Mouse (Mus musculus) embryo, embryonic 10 days (tissue): Measurements from ENCODE around the gene Nfib.

Source experiments
- DNase-seq: peaks from one replicate; pipeline ENCODE4 v3.0.0-alpha.2; 2015; ENCODE audit warnings: low spot score

The Nfib gene

DNA sequence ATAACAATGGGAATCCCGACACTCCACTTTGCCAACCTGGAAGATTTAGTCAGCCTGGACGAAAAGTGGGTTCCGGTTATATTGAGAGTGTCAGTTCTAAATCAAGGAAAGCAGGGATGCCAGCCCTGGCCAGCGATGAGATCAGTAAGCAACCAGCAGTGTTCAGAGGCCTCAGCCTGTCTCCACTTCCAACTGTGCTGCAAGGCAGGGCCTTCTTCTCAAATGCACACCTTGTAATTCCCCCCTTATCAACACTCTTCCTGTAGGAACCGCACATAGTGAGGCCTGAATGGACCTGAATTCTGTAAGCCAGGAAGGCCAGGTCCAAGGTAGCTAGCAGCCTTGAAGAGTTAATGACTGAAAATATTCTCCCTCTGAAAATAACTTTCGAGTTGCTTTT lies 239.4 kb downstream of the Nfib start:
- no peak for DNase-seq

DNA sequence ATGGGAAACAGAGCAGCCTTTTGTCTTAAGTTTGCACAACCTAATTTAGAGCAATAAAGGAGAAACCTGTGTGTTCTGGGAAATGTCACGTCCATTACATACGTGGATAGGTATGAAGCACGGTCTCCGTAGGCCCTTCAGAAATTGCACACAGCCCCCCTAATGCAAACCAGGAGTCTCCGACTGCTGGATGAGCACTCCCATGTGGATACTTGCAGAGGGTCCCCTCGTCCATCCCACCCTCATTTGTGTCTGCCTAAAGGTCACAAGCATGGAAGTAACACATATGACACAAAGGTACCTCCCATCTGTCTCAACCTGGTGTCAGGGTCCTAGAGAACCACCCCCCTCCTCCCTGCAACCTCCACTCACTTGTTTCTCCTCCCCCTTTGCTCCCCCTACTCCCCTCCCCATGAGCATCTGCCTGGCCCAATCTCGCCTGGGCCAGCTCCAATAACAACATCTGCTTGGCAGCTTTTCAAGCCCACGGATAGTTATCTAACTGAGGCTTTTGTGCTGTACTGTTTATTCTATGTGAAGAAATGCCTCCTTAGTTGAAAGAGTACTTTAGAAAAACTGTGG lies 241.4 kb downstream of the Nfib start:
- DNase-seq = peak; percentile 44

DNA sequence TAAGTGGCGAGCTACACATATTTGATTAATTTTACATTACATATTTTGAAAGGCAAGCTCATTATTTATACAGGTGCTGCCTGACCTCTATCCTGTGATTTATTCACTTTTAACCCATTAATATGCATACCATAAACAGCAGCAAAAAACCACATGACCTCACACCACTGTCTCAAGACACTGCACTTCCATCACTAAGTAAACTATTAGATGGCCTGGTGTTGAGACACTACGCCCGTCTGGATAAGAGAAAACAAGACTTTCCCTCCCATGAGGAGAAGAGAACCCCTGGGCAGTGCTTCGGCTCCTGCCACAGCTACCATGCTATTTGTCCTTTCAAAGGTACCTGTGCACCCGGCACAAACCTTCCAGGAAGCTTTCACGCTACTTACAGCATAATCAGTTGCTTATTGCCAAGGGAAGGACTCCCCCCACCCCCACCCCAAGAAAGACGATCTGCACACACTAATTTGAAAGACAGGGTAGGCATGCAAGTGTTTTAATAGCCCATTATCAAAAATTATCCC lies 242.3 kb downstream of the Nfib start:
- no peak for DNase-seq

DNA sequence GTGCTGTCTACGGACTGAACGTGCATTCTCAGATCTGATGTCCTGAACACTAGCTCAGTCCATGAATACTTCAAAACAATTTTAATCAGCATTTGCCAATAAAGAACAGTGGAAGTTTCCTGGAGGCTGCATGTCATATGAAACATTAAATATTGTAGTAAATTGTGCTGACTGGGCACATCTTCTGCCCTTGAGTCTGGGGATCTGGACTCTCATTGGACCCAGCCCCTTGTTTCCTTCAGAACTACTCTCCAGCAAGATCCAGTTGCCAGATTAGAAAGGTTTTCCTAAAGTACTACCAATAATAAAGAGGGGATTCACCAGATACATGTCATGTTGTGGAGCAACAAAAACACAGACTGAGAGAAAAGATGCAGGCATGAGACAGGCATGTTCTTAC lies 243.9 kb downstream of the Nfib start:
- no peak for DNase-seq

DNA sequence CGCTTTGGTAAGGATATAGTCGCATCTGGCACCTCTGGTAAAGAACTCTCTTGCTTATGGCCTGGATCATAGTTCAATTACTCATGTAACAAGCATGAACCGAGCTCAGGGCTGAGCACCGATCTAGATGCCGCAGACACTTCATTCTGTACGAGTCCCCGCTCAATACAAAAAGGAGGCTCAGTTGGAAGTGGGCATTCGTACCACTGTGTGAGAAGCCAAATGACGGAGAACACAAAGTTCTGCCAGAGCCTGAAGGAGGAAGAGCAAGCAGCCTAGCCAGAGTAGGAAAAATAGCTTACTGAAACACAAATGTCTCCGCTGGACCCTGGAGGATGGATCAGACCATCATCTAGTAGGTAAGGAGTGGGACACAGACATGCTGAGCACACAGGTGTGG lies 246.7 kb downstream of the Nfib start:
- DNase-seq = no peak

DNA sequence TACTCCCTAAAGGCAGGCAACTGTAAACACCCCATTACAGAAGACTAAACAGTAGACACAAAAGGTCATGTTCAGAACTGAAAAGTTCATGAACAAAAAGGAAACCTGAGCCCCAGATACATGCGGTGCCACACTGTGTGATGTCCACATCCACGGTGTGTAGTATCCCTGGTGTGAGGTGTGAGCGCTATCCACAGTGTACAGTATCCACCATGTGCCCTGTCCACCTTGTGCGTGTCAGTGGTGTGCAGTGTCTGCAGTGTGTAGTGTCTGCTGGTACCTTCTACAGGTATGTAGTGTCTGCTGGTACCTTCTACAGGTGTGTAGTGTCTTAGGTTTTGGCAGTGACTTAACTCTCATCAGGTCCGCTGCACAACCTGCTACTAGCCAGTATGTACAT lies 248.6 kb downstream of the Nfib start:
- no peak for DNase-seq

DNA sequence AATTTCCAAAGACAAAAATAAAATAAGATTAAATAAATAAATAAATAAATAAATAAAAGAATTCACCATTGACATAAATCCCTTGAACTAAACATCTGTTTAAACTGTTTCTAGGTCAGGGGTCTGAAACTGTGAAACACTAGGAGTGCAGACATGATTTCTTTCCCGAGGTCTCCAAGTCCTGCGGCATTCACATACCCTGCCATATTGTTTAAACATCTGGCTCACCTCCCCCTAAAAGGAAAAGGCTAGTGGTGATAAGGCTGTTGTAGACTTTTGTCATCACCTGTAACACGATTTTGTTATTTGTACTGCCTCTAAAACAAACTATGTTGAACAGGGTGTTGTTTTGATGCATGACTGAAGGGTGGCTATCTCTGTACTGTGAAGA lies 249.2 kb downstream of the Nfib start:
- DNase-seq = no peak

DNA sequence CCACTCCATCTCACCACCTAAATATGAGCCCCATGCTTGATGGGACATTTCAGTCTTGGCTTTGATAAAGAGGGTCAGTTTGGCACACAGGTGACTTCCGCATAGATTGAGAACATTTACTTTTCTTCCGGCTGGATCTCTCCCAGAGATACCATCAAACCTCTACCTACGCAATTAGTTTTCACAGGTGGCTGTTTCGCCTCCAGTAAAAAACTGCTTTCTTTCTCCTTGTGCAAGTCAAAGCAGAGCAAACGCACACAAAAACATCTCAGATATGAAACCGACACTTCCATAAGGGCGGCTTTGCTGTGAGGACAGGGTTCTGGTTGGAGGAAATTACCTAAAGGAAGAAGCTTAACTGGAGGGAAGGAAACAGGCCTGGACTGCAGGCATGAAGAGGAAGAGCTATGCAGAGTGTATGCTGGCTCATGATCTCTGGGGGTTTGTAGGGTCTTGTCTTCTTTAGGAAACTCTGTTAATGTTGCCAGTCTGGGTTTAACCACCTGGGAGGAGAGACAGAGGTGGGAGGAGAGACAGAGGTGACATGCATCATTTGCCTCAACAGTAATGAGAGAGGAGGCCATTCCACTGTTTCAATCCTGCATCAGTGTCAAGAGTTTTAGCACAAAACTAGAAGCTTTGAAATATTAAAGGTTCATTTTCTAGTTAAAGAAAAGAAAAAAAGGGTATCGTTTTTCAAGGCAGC lies 249.8 kb downstream of the Nfib start:
- DNase-seq = no peak

DNA sequence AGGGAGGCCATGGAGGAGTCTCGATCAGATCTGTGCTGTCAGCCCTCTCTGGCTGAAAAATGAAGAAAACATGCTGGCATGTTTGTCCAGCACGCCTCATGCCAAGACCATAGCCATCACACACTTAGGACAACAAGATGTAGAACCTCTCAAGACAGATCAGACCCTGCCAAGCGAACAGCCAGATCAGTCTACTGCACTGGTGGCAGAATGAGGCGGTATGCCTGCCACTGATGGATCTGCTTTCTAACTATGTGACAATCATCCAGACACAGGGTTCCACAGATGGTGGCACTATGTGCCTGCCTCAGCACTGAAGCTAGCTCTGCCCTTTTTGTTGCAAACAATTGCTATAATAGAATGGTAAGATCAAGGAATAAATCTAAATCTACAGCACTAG lies 250.6 kb downstream of the Nfib start:
- no peak for DNase-seq

DNA sequence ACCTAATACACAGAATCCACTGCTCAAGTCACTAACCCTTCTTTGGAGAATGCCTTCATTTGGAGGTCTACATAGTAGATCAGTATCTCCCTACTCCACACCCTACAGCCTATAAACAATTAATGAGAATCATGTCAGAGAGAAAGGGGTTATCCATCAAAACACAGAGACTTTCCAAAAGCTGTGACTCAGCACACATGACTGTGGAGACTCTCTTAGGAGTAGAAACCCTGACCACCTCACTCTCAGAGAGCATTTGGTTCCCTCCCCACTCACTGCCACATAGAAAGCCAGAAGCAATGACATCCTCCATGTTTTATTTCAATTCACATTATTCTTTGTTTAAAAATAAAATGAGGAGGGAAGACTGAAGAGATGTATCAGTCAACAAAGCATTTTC lies 252.2 kb downstream of the Nfib start:
- no peak for DNase-seq

DNA sequence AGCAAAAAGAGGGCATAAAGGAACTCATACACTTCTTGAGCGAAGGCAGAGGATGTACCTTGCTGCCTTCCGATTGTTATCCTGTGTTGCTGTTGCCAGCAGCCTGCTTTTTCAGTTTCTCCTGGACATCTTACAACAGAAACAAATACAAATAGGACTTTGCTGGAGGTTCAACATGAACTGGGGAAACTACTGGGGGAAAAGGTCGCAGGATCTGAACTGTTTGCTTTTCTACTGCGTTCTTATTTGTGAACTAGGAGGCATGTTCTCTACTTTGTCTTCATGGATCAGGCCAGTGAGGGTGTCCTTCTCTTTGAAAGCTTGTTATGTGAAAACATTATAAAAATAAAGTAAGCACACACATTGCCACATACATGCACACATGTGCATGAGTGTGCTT lies 252.6 kb downstream of the Nfib start:
- no peak for DNase-seq

DNA sequence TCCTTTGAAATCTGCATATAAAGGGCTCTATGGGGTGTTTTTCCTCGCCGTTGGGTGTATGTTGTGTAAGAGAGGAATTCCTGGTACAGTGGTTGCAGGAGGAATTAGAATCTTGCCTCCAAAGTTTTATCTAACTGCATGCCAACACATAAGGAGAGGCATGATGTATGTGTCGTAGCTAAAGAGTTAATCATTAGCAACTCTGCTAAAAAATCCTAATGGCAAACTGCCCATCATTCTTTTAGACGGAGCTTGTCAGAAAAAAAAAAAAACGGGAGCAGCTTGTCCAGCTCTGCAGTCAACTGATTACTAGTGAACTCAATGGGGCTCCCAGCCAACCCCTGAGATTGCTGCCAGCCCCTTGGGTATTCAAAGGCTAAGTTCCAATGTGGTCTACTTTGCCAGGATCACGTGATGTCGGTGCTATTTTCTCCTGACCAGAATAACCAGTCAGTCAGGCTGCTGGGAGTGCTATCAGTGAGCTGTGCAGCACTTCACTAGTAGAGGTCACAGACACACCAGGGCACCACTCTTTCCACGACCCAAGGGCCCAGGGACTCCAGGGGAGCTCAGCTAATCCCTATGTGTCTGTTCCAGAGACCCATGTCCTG lies 258.4 kb downstream of the Nfib start:
- DNase-seq = no peak

DNA sequence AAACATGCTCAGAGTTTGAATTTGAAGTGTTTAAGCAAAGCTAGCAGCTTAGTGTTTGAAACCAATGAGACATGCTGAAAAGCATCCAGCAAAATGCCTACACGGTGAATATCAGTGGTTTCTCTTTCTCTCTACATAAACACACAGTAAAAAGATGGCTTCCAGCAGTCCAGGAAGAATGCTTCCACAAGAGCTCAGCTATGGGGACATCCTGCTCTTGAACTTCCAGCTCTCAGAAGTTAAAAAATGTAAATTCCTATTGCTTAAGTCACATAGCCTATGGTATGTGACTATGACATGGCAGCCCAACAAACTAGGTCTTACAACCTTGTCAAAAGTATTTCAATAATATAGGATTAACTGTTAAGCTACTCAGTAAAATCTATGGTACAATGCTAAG lies 261.5 kb downstream of the Nfib start:
- no peak for DNase-seq

DNA sequence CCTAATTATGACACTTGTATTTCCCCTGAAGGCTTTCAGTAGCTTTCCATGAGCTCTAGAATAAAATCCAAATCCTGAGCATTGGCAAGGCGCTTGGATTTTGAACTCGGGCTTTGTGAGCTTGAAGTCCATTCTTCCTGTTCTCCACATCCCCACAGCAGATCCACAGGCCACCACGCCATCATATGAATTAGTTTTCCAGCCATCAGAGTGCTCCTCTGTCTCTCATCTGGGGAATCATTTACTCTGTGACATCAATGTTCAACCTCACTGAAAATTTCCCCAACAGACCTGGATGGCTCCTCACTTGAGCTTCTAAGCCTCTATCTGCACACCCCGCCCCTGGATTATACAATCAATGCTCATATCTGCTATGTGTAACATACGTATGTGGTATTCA lies 262.1 kb downstream of the Nfib start:
- no peak for DNase-seq

DNA sequence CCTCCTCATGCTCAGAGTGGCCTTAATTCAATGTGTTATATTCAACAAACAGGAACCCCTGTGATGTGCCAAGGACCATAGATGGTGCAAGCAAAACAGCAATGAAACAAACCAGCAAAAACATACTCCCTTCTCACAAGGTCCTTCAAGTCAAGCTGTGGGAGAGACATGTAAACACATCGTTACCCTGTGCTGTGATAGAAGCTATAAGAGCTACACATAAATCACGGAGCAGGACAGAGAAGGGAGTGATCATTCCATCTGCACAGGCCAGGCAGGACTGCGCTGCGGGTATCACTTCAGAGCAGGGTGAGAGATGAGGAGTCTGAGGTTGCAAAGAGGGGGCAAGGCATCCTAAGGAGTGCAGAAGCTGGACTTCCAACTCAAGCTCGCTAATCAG lies 262.5 kb downstream of the Nfib start:
- DNase-seq = no peak

DNA sequence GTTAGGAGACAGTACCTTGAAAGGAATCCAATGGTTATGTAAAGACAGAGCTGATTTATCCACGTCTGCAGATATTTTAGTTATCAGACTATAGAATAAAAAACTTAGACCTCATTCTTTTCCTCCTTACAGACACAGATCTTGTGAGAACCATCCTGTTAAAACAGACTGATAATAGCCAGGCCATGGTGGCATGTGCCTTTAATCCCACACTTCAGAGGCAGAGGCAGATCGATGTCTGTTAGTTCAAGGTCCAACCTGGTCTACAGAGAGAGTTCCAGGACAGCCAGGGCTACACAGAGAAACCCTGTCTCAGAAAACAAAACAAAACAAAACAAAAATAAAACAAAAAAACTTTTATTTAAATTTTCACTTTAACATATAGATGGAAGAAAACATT lies 264.9 kb downstream of the Nfib start:
- DNase-seq = no peak

DNA sequence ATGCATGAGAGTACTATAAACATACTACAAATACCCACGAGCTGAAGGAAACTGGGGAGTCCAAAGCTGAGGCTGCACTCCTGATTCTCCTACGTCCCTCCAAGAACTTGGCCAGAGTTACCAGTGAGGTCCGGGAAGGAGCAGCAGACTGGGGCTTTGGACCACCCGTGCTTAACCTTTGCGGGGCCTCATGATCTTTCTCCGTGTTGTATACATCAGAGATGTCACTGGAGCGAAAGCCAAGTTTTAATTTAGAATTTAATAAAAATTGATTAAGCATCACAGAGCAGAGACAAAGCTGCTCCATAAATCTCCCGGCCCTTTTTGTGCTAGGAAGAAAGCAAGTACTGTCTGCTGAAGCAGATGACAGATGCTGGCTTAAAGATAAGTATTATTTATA lies 265.7 kb downstream of the Nfib start:
- DNase-seq = no peak

DNA sequence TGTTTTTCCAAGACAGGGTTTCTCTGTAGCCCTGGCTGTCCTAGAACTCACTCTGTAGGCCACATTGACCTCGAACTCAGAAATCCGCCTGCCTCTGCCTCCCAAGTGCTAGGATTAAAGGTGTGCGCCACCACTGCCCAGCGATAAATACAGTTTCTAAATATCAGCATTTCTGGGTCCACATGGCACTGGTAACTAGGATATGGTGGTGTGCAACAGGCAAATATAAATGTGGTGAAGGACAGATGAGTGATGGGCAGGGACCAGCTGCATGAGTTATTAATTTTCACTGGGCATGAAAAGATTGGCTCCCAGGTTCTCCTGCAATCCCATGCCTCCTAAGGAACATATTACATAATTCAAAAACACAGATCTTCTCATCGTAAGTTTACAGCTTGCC lies 266.9 kb downstream of the Nfib start:
- DNase-seq = no peak

DNA sequence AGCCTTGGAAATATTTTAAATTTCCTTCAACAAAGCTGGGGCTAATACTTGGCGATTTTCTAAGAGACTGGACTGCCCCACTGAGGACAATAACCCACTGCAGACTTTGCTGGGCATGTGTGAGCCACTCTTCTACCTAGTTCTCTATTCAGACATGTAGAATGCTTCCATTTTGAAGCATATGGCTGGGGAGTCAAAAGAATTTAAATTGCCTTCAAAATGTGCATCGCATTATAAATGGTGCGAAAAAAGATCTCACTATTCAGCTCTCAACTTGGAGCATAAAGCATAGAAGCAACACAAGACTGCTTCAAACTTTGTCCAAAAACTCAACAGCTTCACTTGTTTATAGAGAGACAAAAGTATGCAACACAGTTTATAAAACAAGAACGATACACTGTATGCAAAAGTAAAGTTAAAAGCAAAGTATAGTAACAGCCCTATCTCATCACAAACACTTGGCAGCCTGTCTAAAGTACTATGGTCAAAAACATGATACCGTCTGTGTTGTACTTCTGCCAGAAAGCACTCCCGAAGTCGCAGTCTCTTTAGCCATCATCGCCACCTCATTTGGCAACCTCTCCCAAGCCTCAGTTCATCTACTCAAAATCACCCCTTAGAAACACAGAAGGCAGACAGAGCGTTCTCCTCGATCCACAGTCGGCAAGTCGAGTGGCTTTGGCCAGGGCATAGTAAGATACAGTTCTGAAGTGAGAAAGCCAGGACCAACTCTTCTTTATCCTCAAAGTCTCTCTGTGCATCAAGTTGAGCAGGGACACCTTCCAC lies 267.8 kb downstream of the Nfib start:
- no peak for DNase-seq

DNA sequence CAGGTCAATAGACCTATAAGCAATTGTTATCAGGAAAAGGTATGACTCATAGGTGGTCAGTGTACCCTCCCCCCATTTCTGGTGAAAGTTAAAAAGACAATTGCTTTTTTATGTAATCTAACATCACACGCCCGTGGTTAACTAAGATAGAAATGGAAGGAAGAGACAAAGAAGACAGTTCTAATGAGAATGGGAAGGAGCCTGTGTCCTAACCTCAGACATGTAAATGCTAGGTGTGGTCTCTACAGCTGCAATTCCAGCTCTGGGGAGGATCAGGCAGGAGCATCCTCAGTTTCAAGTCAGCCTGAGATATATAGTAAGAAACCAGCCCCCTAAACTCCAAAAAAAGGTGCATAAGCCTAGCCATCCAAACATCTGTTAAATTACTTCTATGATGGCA lies 268.9 kb downstream of the Nfib start:
- no peak for DNase-seq

DNA sequence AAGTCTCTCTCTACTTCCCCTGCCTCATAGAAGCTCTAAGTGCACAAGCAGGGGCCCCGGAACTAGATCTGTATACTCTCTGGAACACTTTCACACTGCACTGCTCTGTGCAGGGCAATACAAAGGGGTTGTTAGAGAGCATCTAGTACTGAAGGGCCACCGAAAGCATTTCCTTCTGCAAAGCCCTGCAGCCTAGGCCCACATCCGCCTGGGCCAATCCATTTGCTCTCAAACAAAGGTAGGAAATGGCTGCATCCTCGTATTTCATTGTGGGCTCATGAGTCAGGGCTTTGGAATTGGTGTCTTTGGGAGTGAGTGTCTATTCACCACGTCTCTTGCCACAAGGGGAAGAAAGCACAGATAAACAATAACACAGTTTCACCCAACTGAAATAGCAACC lies 269.8 kb downstream of the Nfib start:
- DNase-seq = peak; percentile 58

DNA sequence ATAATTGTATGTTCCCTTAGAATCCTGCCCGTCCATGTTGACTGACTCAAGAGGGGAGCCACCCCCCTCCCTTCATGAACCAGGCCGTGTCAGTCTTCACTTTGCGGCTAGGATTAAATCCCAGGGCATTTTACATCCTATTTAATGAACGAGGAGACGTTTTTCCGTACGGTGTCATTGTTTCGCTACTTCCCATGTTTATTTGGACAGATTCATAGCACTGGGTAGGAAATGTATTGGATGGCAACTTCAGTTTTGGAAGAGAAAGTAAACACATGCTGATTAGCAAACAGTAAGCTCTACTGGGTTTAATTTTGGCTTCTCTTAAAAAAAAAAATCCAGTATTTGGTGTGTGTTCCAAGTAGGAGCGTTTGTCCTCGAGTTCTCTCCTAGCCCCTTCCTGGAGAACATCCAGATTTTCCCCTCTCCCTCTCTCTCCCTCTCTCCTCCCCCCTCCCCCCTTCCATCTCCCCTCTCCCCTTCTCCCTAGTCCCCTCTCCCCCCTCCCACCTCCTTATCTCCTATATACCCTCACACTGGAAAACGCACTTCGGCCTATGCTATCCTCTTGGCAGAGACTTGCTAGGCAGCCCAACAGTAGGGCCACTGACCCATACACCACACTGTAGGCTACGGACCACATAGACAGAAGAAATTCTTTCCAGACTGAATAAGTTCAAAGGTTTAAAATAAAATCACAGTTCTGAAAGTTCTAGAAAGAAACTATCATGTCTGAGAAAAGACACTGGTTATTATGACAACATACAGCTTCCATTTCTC lies 271.4 kb downstream of the Nfib start:
- DNase-seq = no peak
